ENCODE assay signal across 24 mouse cellular contexts in the genomic region with DNA sequence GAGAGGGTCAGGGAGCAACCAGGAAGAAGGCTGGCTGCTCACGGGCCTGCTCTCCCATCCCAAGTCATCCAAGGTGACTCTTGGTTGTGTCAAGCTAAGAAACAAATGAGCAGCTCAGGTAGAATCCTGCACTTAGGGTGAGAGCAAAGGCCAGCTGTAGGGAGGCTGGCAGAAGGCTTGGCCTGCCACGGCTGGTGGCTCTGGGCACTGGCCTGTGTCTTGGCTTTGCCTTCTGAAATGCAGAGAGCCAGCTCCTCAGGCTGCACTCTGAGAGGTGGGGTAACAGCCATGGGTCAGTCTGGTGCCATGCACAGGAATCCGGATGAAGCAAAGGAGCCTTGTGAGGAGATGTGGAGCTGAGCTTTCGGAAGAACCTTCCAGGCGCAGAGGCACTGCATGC. TPM values are rescaled to one million over a fixed set of nuclear protein-coding genes. Genes with fewer than 3 reads are reported as not detected.
A peak's percentile ranks its signal among the peaks of the same experiment; 100 is the strongest.
DNase-seq lines count a peak whose midpoint lies in the region; ATAC-seq and TF ChIP-seq lines count a peak whose summit lies in the region.
"Had no signal": no experiment of that assay in that cellular context is flagged by ENCODE, and none has a peak within 500 bp of the region (broad histone marks: within the 10 kb centered on the region; RNA-seq: fewer than 3 reads in every experiment).

No protein-coding gene starts in this region.

- 91% methylated on average over 5 of the region's 5 CpGs for WGBS in hindbrain, embryonic 13.5 days
- 80% methylated on average over 5 of the region's 5 CpGs for WGBS in hindbrain, embryonic 11.5 days
- WGBS in kidney, adult 2 months, result 53% methylated on average over 5 of the region's 5 CpGs
- 79% methylated on average over 5 of the region's 5 CpGs for WGBS in kidney, embryonic 14.5 days
- 65% methylated on average over 5 of the region's 5 CpGs for WGBS in kidney, postnatal 0 days

- ATAC-seq in hindbrain, embryonic 13.5 days (ENCODE audit: low FRiP score), result no peak
- no peak for ATAC-seq in hindbrain, embryonic 11.5 days (ENCODE audit: low FRiP score)
- ATAC-seq in kidney, embryonic 14.5 days (ENCODE audit: low FRiP score, low TSS enrichment), result no peak
- peak; percentile 19; the same call in 1 of the 2 replicates for ATAC-seq in kidney, postnatal 0 days (replicated peaks; ENCODE audit: low FRiP score, low read depth)
- no peak for ATAC-seq in CD4-positive, CD25-positive, alpha-beta regulatory T cell, adult 4 months
- ATAC-seq: forebrain, embryonic 13.5 days; forebrain, embryonic 16.5 days had no signal

- DNase-seq in hindbrain, embryonic 11.5 days (ENCODE audit: low spot score), result no peak
- peak; percentile 92 for DNase-seq in kidney, adult 2 months
- no peak for DNase-seq in kidney, postnatal 0 days (ENCODE audit: low spot score)
- peak; percentile 75 to 83 for DNase-seq in kidney, postnatal 36 days
- DNase-seq: adrenal gland, adult 8-10 months; adrenal gland, postnatal 25 days; B cell, adult 2 months; cerebellum, adult 18-20 months; cerebellum, adult 9-10 months; cerebellum, postnatal 14 days; gastrocnemius, postnatal 10 days; heart, adult 18-20 months; heart, postnatal 10 days; heart, postnatal 36 days had no signal

- TF ChIP-seq CTCF in kidney, adult 2 months (conservative IDR thresholded peaks at IDR 0.05; ENCODE audit: insufficient read depth, insufficient read length, low read depth, low read length), result no peak
- no peak for TF ChIP-seq CTCF in kidney, postnatal 0 days (IDR thresholded peaks at IDR 0.05; ENCODE audit: low read depth)

- no peaks in the 10 kb centered on the region for H3K9me3 ChIP-seq in hindbrain, embryonic 13.5 days
- H3K9me3 ChIP-seq in hindbrain, embryonic 11.5 days (ENCODE audit: control insufficient read depth, low read length), result no peaks in the 10 kb centered on the region
- H3K9me3 ChIP-seq in kidney, embryonic 14.5 days (ENCODE audit: control insufficient read depth, low read length), result no peaks in the 10 kb centered on the region
- H3K9me3 ChIP-seq in kidney, postnatal 0 days (replicated peaks; ENCODE audit: low read length), result no peaks in the 10 kb centered on the region
- H3K9me3 ChIP-seq: forebrain, embryonic 10.5 days; forebrain, embryonic 13.5 days; heart, embryonic 12.5 days; heart, embryonic 15.5 days; hindbrain, embryonic 10.5 days; hindbrain, embryonic 15.5 days had no signal

- H3K4me2 ChIP-seq in hindbrain, embryonic 13.5 days, result no peak overlapping the region
- no peak overlapping the region for H3K4me2 ChIP-seq in hindbrain, embryonic 11.5 days (replicated peaks; ENCODE audit: low read depth, low read length)
- H3K4me2 ChIP-seq in kidney, embryonic 14.5 days (replicated peaks; ENCODE audit: low read depth, low read length), result no peak overlapping the region
- no peak overlapping the region for H3K4me2 ChIP-seq in kidney, postnatal 0 days (ENCODE audit: low read length)
- H3K4me2 ChIP-seq: forebrain, embryonic 13.5 days; heart, embryonic 12.5 days; heart, embryonic 15.5 days; hindbrain, embryonic 15.5 days had no signal

- no peak for TF ChIP-seq POLR2A in kidney, adult 2 months (IDR thresholded peaks at IDR 0.05; ENCODE audit: low read depth, low read length)

- 0 out of 2 replicates have a peak overlapping the region, but pooled peaks have one; percentile 24 for H3K9ac ChIP-seq in hindbrain, embryonic 13.5 days
- H3K9ac ChIP-seq in hindbrain, embryonic 11.5 days (ENCODE audit: low read depth, low read length), result no peak overlapping the region
- no peak overlapping the region for H3K9ac ChIP-seq in kidney, embryonic 14.5 days (ENCODE audit: low read depth, low read length)
- H3K9ac ChIP-seq in kidney, postnatal 0 days (ENCODE audit: low read depth, low read length), result no peak overlapping the region
- H3K9ac ChIP-seq: forebrain, embryonic 13.5 days; heart, embryonic 12.5 days; heart, embryonic 15.5 days; hindbrain, embryonic 15.5 days had no signal

- H3K4me1 ChIP-seq in hindbrain, embryonic 13.5 days (replicated peaks), result peaks cover 6% of the 10 kb centered on the region
- H3K4me1 ChIP-seq in hindbrain, embryonic 11.5 days (replicated peaks; ENCODE audit: control insufficient read depth, insufficient read depth, low read length), result 0 out of 2 replicates have a peak, but pooled peaks cover 3% of the 10 kb centered on the region
- peaks cover 25% of the 10 kb centered on the region for H3K4me1 ChIP-seq in kidney, adult 2 months (ENCODE audit: control insufficient read depth, insufficient read depth, low read length)
- H3K4me1 ChIP-seq in kidney, embryonic 14.5 days (ENCODE audit: control insufficient read depth, insufficient read depth, low read length), result 0 out of 2 replicates have a peak, but pooled peaks cover 3% of the 10 kb centered on the region
- H3K4me1 ChIP-seq in kidney, postnatal 0 days (replicated peaks; ENCODE audit: insufficient read depth, low read length), result no peaks in the 10 kb centered on the region
- H3K4me1 ChIP-seq: forebrain, embryonic 13.5 days; heart, embryonic 15.5 days had no signal

- no peaks in the 10 kb centered on the region for H3K36me3 ChIP-seq in hindbrain, embryonic 13.5 days
- no peaks in the 10 kb centered on the region for H3K36me3 ChIP-seq in hindbrain, embryonic 11.5 days (ENCODE audit: control insufficient read depth, insufficient read depth, low read length)
- H3K36me3 ChIP-seq in kidney, adult 2 months (ENCODE audit: control insufficient read depth, insufficient read depth, low read length), result no peaks in the 10 kb centered on the region
- no peaks in the 10 kb centered on the region for H3K36me3 ChIP-seq in kidney, embryonic 14.5 days (ENCODE audit: control insufficient read depth, insufficient read depth, low read length)
- H3K36me3 ChIP-seq in kidney, postnatal 0 days (ENCODE audit: insufficient read depth, low read length), result no peaks in the 10 kb centered on the region
- H3K36me3 ChIP-seq: forebrain, embryonic 10.5 days; heart, embryonic 12.5 days; heart, embryonic 15.5 days; hindbrain, embryonic 10.5 days; hindbrain, embryonic 15.5 days had no signal

- H3K27ac ChIP-seq in hindbrain, embryonic 13.5 days, result no peak overlapping the region
- no peak overlapping the region for H3K27ac ChIP-seq in hindbrain, embryonic 11.5 days (ENCODE audit: low read depth, low read length)
- peak overlapping the region; percentile 82 for H3K27ac ChIP-seq in kidney, adult 2 months (ENCODE audit: insufficient read depth, low read depth, low read length)
- no peak overlapping the region for H3K27ac ChIP-seq in kidney, embryonic 14.5 days (ENCODE audit: low read depth, low read length)
- peak overlapping the region; percentile 54; the same call in 1 of the 2 replicates for H3K27ac ChIP-seq in kidney, postnatal 0 days
- H3K27ac ChIP-seq: forebrain, embryonic 10.5 days; forebrain, embryonic 13.5 days; heart, embryonic 15.5 days; hindbrain, embryonic 10.5 days; hindbrain, embryonic 15.5 days had no signal

- H3K4me3 ChIP-seq in hindbrain, embryonic 13.5 days, result no peak overlapping the region
- H3K4me3 ChIP-seq in hindbrain, embryonic 11.5 days (ENCODE audit: low read depth, low read length), result no peak overlapping the region
- no peak overlapping the region for H3K4me3 ChIP-seq in kidney, adult 2 months (ENCODE audit: insufficient read depth, low read depth, low read length)
- H3K4me3 ChIP-seq in kidney, embryonic 14.5 days (ENCODE audit: low read length), result no peak overlapping the region
- no peak overlapping the region for H3K4me3 ChIP-seq in kidney, postnatal 0 days (replicated peaks; ENCODE audit: low read depth, low read length)
- H3K4me3 ChIP-seq: forebrain, embryonic 10.5 days; forebrain, embryonic 13.5 days; heart, embryonic 12.5 days; heart, embryonic 15.5 days; hindbrain, embryonic 10.5 days; hindbrain, embryonic 15.5 days had no signal

- H3K27me3 ChIP-seq in hindbrain, embryonic 13.5 days, result 0 out of 2 replicates have a peak, but pooled peaks cover under 1% of the 10 kb centered on the region
- no peaks in the 10 kb centered on the region for H3K27me3 ChIP-seq in hindbrain, embryonic 11.5 days (ENCODE audit: control insufficient read depth, insufficient read depth, low read length)
- H3K27me3 ChIP-seq in kidney, adult 2 months (replicated peaks; ENCODE audit: control insufficient read depth, insufficient read depth, low read length), result no peaks in the 10 kb centered on the region
- H3K27me3 ChIP-seq in kidney, embryonic 14.5 days (ENCODE audit: control insufficient read depth, insufficient read depth, low read length), result no peaks in the 10 kb centered on the region
- H3K27me3 ChIP-seq in kidney, postnatal 0 days (ENCODE audit: insufficient read depth, low read length), result no peaks in the 10 kb centered on the region
- H3K27me3 ChIP-seq: heart, embryonic 12.5 days; heart, embryonic 15.5 days; hindbrain, embryonic 15.5 days had no signal

RNA-seq across cellular contexts. Expression of gene Gm20431, which starts 7.1 kb away (rescaled TPM):
- polyA plus RNA-seq in hindbrain, embryonic 13.5 days (2015; fragmentation: Nextera tagmentation; extraction: Ambion mirVana), result 10.0 and 11.0 TPM in 2 replicates
- polyA plus RNA-seq in hindbrain, embryonic 11.5 days (2014; fragmentation: Nextera tagmentation; extraction: Ambion mirVana), result 4.0 and 8.4 TPM in 2 replicates
- polyA plus RNA-seq in kidney, adult 2 months (2012; rRNA removed), result 30.7 and 31.8 TPM in 2 replicates
- polyA plus RNA-seq in kidney, embryonic 14.5 days (2014; fragmentation: Nextera tagmentation; extraction: Ambion mirVana), result 5.6 and 6.1 TPM in 2 replicates
- polyA plus RNA-seq in kidney, postnatal 0 days (2015; fragmentation: Nextera tagmentation; extraction: Ambion mirVana), result 11.2 and 12.6 TPM in 2 replicates
- not detected for polyA plus RNA-seq in CD4-positive, CD25-positive, alpha-beta regulatory T cell, adult 4 months (2017; shearing (Covaris generic))

RNA-seq across cellular contexts. Expression of gene Cebpb, which starts 20.3 kb away (rescaled TPM):
- polyA plus RNA-seq in hindbrain, embryonic 13.5 days (2015; fragmentation: Nextera tagmentation; extraction: Ambion mirVana), result 0.60 and 0.88 TPM in 2 replicates
- polyA plus RNA-seq in hindbrain, embryonic 11.5 days (2014; fragmentation: Nextera tagmentation; extraction: Ambion mirVana), result 1.5 and 3.1 TPM in 2 replicates
- 45.3 and 70.3 TPM in 2 replicates for polyA plus RNA-seq in kidney, adult 2 months (2012; rRNA removed)
- polyA plus RNA-seq in kidney, embryonic 14.5 days (2014; fragmentation: Nextera tagmentation; extraction: Ambion mirVana), result 7.7 and 8.3 TPM in 2 replicates
- polyA plus RNA-seq in kidney, postnatal 0 days (2015; fragmentation: Nextera tagmentation; extraction: Ambion mirVana), result 13.0 and 22.2 TPM in 2 replicates
- 1 to 10 TPM in 1 of 2 experiments, under 1 TPM in 1; 0.70 to 2.7 TPM for polyA plus RNA-seq in CD4-positive, CD25-positive, alpha-beta regulatory T cell, adult 4 months (2017; shearing (Covaris generic))

RNA-seq across cellular contexts. Expression of gene Tmem189, which starts 21.2 kb away (rescaled TPM):
- 30.8 and 33.5 TPM in 2 replicates for polyA plus RNA-seq in hindbrain, embryonic 13.5 days (2015; fragmentation: Nextera tagmentation; extraction: Ambion mirVana)
- 27.5 and 34.0 TPM in 2 replicates for polyA plus RNA-seq in hindbrain, embryonic 11.5 days (2014; fragmentation: Nextera tagmentation; extraction: Ambion mirVana)
- polyA plus RNA-seq in kidney, adult 2 months (2012; rRNA removed), result 288 and 414 TPM in 2 replicates
- 37.9 and 52.8 TPM in 2 replicates for polyA plus RNA-seq in kidney, embryonic 14.5 days (2014; fragmentation: Nextera tagmentation; extraction: Ambion mirVana)
- polyA plus RNA-seq in kidney, postnatal 0 days (2015; fragmentation: Nextera tagmentation; extraction: Ambion mirVana), result 64.6 and 65.2 TPM in 2 replicates
- polyA plus RNA-seq in CD4-positive, CD25-positive, alpha-beta regulatory T cell, adult 4 months (2017; shearing (Covaris generic)), result 10 to 100 TPM; 12.2 to 16.0 TPM

RNA-seq across cellular contexts. Expression of gene Ube2v1, which starts 36.5 kb away (rescaled TPM):
- polyA plus RNA-seq in hindbrain, embryonic 13.5 days (2015; fragmentation: Nextera tagmentation; extraction: Ambion mirVana), result 310 and 311 TPM in 2 replicates
- polyA plus RNA-seq in hindbrain, embryonic 11.5 days (2014; fragmentation: Nextera tagmentation; extraction: Ambion mirVana), result 237 and 257 TPM in 2 replicates
- polyA plus RNA-seq in kidney, adult 2 months (2012; rRNA removed), result 108 and 114 TPM in 2 replicates
- polyA plus RNA-seq in kidney, embryonic 14.5 days (2014; fragmentation: Nextera tagmentation; extraction: Ambion mirVana), result 212 and 283 TPM in 2 replicates
- 256 and 262 TPM in 2 replicates for polyA plus RNA-seq in kidney, postnatal 0 days (2015; fragmentation: Nextera tagmentation; extraction: Ambion mirVana)
- 100 to 1,000 TPM; 373 to 544 TPM for polyA plus RNA-seq in CD4-positive, CD25-positive, alpha-beta regulatory T cell, adult 4 months (2017; shearing (Covaris generic))

Comparison
In these comparisons a context has a peak if more than half of its experiments do, and no peak if none do; other contexts are left out.
1. H3K27ac ChIP-seq: peak in kidney, adult 2 months (single experiment) and kidney, postnatal 0 days (single experiment); none in hindbrain, embryonic 13.5 days (single experiment), hindbrain, embryonic 11.5 days (single experiment) and kidney, embryonic 14.5 days (single experiment).
2. DNase-seq: peak in kidney, adult 2 months (single experiment) and kidney, postnatal 36 days (2 of 2); none in hindbrain, embryonic 11.5 days (single experiment) and kidney, postnatal 0 days (single experiment).